Mouse (Mus musculus) frontal cortex, adult (tissue): ENCODE data around the gene Fcrl1.
"Not testable (repeated sequence)": the region's sequence is repeated elsewhere in the genome, so short reads cannot be mapped to it uniquely, and the experiment has no call there.

ENCODE experiments used
- ATAC-seq: cut with Nextera tagmentation; 2 replicates; pipeline ENCODE4 v1.9.2; 2017; ENCODE audit warnings: mild to moderate bottlenecking, moderate library complexity, mixed read lengths; ENCODE audit not compliant: low TSS enrichment

The Fcrl1 gene

DNA sequence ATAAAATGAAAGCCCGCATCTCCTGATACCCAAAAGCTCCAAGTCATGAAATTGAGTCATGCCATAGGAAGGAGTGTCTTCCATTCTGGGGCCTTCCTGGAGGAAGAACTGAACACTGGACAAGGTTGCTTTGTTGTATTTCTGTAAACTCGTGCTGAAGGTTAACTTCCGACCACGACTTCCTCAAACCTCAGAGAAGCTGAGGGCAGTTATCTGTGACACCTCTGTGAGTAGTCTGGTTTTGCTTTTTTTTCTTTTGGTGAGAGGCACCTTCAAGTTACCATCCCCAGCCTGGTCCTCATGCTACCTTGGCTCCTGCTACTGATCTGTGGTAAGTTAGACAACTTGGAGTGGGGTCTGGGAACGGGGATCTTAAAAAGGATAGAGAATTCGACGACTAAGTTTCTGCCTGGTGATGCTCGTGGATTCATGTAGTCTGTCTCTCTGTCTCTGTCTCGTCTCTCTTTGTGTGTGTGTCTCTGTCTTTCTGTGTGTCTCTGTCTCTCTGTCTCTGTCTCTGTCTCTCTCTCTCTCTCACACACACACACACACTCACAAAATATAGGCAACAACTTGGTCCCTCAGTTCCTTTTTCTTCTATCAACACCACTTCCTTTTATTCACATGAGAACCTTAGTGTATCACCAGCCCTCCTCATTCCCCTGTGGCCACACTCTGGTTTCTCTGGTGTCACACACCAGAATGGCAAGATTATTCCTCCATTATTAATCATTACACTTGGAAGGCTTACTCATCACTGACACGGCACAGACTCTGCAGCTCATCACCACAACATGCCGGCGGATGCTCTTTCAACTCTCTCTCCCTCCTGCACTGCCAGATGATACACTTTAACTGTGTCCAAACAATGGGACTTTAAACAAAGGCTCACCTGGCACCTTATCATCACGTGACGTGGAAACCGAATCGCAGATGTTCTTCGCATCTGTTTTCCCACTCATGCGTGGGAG is at the start of gene Fcrl1:
Gene Fcrl1 (plus strand): TSS at position 193 of the 971 bp plus-strand sequence.
- ATAC-seq = no peak

DNA sequence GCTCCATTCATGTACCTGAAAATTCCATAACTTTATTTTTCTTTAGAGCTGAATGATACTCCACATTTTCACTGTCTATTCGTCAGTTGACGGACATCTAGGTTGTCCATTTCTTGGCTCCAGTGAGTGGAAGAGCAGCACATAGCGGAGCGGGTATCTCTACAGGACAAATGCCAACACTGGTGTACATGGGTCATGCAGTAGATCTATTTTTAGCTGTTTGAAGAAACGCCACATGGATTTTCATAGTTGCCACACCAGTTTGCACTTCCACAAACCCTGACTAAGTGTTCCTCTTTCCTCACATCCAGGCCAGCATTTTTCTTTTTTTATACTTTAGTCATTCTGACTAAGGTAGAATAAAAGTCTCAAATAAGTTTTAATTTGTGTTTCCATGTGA is 38.3 kb upstream of the Fcrl1 start:
- no peak for ATAC-seq

DNA sequence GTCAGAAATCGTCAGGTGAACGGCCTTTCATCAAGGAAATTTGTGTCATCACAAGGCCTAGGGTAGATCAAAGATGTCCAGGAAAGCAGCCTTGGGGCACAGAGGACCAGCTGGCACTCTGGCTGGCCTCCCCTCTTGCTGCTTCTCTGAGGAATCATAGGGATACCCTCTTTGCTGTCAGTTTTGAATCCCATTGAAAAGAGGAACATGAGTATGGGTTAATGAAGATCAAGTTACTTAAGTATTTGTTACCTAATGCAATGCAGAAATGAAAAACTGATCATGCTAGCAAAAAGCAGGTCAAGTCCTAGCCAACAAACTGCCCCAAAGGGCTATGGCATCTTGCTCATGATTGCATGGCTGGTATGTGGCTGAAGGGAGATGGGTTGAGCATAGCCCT is 25.2 kb upstream of the Fcrl1 start:
- ATAC-seq = not testable (repeated sequence)

DNA sequence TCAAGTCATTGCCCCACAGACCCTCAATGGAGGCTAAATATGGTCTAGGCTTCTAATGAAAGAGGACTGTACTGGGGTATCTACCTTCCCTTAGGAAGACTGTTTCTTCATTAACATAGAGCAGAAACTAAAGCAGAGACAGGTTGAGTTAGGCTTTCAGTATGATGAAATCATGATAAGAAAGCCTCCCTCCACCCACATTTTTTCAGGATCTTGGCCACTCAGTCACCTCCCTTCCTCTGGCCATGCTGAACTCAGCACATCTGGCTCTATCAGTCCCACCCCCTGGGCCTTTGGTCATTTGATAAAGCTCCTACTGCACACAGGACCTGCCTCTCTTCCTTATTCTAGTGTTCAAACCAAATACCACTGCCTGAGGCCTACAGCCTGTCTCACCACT is 18.6 kb upstream of the Fcrl1 start, which contains the start of gene Cd5l:
Gene Cd5l (plus strand): TSS at position 301 of the 400 bp plus-strand sequence.
- no peak for ATAC-seq

DNA sequence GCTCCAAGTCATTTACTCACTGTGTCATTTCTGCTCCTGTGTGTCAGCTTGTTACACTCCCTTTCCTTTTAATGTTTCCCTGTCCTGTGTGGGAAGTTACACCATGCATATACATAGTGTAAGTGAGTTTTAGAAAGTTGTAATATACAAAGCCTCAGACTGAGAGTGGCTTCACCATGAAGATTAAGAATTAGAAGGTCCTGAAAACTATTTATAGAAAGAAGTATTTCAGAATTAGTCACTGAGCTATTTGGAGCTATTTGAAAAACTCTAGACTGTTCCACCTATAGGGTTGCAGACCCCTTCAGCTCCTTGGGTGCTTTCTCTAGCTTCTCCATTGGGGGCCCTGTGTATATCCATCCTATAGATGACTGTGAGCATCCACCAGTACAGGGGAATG is 17.0 kb upstream of the Fcrl1 start:
- no peak for ATAC-seq

DNA sequence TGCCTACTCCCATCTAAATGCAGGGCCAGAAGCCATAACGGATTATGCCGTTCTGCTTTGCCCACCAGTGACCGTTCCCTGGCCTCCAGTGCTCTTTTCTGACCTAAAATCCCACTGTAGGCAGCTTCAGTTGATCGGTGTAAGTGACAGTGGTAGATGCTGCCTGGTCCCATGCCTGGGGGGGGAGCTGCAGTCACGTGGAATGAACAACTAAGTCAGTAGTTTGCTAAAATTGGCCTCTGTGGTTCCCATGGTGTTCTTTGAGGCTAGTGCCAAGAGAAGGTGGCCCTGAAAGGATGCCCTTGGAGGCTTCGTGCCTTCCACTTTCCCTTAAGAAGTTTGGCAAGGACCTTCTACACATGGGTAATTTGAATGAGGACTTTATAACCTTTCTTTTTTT is 15.7 kb upstream of the Fcrl1 start:
- no peak for ATAC-seq

DNA sequence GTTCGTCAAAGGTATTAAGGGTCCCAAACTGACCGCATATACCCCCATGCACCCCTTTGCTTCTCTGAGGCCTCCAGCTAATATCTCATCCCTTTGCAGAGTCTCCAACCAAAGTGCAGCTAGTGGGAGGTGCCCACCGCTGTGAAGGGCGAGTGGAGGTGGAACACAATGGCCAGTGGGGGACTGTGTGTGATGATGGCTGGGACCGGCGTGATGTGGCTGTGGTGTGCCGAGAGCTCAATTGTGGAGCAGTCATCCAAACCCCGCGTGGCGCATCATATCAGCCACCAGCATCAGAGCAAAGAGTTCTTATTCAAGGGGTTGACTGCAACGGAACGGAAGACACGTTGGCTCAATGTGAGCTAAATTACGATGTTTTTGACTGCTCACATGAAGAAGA is 10.5 kb upstream of the Fcrl1 start:
- ATAC-seq = no peak

DNA sequence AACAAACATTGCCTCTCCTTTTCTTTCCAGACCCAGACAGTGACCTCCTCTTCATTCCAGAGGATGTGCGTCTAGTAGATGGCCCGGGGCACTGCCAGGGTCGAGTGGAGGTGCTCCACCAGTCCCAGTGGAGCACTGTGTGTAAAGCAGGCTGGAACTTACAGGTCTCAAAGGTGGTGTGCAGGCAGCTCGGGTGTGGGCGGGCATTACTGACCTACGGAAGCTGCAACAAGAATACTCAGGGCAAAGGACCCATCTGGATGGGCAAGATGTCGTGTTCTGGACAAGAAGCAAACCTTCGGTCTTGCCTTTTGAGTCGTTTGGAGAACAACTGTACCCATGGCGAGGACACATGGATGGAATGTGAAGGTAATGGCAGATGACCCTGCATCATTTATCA is 8.7 kb upstream of the Fcrl1 start:
- no peak for ATAC-seq

DNA sequence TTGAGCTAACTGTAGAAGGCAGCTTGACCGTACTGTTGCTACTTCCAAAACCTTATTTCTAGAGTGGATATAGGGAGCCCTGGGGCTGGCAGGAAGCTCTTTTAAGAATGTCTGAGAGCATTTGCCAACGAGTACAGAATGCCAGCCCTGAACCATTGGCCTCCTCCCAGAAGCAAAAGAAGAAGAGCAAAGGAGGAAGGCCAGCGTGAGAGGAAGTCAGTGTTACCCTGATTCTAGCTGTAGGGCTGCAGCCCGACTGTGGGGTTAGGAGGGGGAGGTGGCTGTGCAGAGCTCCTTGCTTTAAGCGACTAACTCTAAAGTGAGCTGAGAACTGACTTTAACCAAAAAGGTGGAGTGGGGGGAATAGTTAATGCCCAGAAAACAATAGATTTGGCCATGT is 7.0 kb upstream of the Fcrl1 start:
- no peak for ATAC-seq

DNA sequence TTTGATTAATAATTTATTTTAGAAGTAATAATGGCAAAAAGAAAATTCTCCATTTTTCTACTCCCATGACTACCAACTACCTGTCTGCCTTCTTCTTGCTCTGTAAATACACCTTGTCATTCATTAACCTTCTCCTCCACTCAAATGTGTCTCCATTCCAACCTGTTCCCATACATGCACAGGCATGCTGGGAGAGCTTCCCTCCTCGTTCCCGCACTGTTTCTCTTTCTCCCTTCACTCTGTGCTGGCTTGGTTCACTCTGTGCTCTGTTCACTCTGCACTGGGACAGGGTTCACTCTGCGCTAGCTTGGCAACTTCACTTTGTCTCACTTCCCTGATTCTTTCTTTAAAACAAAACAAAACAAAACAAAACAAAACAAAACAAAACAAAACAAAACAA is 1.0 kb downstream of the Fcrl1 start:
- ATAC-seq = no peak

DNA sequence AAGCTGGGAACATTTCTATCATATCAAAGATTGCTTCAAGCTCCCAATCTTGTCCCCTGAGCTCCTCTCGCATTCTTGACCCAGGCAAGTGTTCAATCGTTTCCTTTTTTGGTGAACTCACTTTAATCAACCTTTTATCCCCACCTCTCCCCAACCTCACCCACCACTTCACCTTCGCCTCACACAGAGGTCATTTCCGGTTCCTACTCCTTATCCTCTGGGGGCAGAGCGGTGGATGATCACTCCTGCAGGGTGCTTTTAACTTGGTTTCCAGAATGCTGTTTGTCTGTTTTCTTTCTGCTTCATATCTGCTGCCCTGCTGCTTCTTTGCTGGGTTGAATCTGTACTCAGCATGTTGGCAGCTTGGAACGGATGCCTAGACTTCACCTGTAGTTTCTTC is 1.5 kb downstream of the Fcrl1 start:
- no peak for ATAC-seq

DNA sequence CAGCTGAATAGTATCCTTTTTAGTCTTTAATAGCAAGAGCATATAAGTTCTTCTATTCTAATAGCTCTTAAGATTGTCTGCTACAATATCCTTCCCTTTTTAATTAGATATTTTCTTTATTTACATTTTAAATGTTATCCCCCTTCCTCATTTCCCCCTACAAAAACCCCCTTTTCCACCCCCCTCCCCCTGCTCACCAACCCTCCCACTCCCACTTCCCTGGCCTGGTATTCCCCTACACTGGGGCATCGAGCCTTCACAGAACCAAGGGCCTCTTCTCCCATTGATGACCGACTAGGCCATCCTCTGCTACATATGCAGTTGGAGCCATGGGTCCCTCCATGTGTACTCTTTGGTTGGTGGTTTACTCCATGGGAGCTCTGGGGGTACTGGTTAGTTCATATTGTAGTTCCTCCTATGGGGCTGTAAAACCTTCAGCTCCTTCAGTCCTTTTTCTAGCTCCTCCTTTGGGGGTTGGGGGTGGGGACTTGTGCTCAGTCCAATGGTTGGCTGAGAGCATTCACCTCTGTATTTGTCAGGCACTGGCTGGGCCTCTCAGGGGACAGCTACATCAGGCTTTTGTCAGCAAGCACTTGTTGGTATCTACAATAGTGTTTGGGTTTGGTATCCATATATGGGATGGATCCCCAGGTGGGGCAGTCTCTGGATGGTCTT is 3.6 kb downstream of the Fcrl1 start:
- ATAC-seq = not testable (repeated sequence)

DNA sequence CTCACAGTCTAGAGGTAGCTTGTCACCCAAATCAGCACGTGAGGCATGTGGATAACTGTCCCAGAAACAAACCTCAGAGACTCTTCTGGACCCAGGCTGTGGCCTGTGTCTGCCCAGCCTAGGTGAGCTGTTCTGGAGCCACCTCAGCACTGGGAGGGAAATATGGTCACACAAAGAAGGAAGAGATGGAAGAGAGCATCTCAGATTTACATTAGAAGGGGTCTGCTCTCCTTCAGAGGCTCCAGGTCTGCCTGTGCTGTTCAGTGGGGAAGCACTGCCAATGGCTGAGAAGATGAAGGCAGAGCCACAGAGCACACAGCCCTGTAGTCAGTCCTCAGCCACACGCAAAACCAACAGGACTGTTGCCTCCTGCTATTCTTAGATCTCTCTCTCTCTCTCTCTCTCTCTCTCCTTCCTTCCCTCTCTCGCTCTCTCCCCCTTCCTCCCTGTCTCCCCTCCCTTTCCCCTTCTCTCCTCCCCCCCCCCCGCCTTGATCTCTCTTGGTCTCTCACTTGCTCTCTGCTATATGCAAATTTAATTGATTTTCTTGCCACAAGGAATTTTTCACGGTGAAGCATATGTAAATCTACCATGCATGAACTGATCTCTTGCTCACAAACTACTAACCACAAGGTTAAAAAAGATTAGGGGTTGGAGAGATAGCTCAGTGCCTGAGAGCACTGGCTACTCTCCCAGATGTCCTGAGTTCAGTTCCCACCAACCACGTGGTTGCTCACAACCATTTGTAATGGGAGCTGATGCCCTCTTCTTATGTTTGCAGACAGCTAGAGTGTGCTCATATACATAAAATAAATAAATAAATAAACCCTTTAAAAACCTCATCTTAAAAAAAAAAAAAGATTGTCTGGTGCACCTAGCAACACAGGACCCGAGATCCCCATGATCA is 5.9 kb downstream of the Fcrl1 start:
- no peak for ATAC-seq

DNA sequence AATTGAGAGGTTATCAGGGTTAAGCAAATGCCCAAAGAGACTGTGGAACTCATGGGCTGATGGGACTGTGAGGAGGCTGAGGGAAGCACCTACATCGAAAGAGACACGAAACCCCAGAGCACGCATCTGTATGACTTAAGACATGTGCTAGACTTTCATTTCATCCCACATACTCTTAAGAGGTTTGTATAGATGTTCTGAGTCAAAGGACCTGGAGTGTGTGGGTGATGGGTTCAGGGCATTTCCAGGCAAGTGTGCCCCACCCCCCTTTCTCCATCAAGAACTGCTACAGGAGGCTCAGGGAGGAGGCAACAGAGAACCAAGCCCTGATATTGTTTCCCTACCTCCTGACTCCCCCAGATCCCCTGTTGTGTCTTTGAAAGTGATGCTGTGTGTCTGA is 7.1 kb downstream of the Fcrl1 start:
- no peak for ATAC-seq

DNA sequence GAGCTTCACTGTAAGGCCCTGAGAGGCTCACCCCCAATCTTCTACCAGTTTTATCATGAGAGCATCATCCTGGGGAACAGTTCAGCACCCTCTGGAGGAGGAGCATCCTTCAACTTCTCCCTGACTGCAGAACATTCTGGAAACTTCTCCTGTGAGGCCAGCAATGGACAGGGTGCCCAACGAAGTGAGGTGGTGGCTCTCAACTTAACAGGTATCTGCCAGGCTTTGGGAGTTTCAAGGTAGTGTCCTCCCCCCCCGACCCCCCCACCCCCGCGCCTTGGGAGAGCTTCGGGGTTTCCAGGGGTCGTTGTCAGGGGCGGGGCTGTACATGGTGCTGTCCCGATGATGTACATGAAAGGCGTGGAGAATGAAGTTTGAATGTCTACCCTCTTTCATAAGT is 8.9 kb downstream of the Fcrl1 start:
- ATAC-seq = no peak

DNA sequence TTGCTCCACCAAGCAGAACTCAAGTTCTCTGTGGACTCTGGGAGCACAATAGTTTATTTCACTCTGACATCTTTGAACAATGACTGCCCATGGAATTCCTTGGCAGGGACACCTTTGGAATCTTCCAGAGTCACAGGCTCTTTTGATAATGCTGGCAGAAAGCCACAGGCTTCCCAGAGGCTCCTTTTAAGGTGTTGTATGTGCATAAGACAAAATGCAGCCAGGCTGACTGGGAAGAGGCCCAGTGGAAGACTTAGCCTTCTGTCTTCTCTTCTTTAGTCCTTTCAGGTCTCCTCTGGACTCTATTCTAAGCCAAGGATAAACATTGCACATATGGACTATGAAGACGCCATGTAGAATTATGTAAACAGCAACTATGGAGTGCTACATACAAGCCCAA is 14.7 kb downstream of the Fcrl1 start:
- ATAC-seq = no peak

DNA sequence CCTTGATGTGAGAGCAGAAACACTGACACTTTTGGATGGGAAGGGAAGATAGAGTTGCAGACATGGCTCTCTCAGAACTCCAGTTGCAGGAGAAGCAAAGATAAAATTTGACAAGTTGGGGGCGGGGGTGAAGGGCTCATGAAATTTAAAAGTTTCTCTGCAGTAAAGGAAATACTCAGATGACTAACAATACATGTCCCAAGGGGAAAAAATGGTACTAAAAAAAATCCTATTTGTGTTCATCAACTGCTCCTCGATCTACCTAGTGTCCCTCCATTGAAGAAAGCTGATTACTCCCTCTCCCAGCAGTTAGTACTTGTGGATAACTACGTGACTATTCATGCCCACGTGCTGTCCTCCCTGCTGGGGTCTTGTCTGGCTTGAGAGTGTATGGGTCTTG is 22.6 kb downstream of the Fcrl1 start:
- ATAC-seq = no peak

DNA sequence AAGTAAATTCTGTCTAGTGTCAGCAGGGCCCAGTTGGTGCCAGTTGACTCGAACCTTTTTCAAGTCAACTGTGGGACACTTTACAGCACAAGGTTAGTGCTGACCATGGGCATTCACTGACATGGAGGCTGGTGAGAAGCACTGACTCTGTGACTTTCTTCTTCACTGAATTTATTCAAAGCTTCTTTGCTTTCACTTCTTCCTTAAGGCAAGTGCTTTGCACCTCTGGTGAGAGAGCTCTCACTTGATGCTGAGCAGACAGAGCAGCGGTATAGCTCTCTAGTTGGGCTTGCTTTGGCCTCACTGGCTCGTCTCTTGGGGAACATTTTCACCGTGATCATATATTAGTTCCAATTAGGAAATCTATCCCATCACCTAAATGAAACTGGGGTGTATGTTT is 23.7 kb downstream of the Fcrl1 start:
- ATAC-seq = no peak

DNA sequence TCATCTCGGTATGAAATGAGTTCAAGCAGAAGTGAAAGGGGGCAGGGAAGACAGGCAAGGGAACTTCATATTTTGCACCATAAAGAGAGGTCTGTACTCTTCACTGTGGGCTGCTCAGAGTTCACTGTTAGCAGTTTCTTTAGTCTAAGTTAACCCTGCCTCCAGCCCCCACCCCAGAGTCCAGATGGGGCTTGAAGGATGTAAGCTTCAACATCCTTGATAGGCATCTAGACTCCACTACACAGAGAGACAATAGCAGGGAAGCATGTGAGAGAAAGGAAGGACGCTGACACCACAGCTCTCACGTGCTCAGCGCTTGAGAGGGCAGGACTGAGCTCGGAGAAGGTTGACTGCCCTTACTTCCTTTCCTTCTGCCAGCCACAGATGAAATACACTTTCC is 25.1 kb downstream of the Fcrl1 start:
- no peak for ATAC-seq

DNA sequence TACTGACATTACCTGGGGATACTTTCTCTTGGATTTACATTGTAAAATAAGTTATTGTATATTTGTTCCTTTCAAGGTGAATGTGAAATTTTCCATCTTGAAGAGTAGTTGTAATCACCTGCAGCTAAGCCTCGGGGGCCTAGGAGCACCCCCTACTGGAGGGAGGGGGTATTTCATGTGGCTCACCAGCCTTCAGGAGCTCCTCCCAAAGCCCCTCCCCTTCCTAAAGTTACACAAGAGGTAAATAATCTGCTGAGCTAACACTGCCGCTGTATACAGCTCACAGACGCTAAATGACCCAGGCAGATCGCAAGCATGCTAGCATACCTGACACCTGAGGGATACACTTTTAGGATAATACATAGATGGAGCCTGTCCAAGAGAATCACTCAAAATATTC is 32.0 kb downstream of the Fcrl1 start:
- ATAC-seq = no peak

DNA sequence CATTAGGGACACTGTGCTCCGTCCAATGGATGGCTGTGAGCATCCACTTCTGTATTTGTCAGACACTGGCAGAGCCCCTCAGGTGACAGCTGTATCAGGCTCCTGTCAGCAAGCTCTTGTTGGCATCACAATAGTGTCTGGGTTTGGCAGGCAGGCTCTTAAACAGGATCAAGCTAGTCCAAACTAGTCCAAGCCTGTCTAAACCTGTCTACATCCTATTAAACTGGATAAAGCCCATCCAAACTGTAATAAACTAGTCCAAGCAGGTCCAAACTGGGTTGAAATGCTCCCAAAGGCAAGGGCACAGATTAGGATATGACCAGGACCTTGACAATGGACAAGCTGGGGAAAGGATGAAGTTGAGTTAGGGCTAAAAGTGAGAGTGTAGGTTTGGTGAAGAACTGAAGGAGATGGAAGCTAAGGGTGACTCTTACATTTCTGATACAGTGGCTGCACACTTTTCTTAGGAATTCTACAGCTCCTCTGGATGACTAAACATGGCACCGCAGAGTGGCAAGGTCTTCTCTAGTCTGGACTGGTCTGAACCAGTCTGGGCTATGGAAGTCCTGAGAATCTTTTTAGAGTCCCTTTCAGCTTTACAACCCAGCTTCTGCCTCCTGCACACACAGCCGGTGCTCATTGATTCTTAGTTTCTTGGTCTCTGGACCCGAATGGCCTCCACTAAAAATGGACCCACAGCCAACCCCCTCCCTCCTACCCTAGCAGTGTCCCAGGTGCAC is 33.2 kb downstream of the Fcrl1 start:
- ATAC-seq = no peak
